Mouse (Mus musculus): ENCODE measurements at regions not wholly inside any gene's neighbourhood (a gene's known extent, or its start where the extent isn't known, plus 50 kb on each side); places are given as distances from the start of the nearest gene placed in this dataset.
A peak's percentile ranks its signal among the peaks of the same experiment; 100 is the strongest.
"Not testable (repeated sequence)": the region's sequence is repeated elsewhere in the genome, so short reads cannot be mapped to it uniquely, and the experiment has no call there.

GRCm38 (mm10) chr2:146722351-146723025 is 133.2 kb upstream of the Kiz start:
- intact Hi-C loops (cut with DNase I), result loop anchor here (5.0 kb wide), 1 partner anchor 115 kb away; no protein-coding TSS in a partner anchor

GRCm38 (mm10) chr2:146723172-146723571 is 132.5 kb upstream of the Kiz start:
- intact Hi-C loops (cut with DNase I), result loop anchor here (5.0 kb wide), 1 partner anchor 114 kb away; no protein-coding TSS in a partner anchor
- DNase-seq, result no peak

More at GRCm38 (mm10) chr2:146722351-146723025, 133.2 kb upstream of the Kiz start:
- peak; percentile 13 for DNase-seq

GRCm38 (mm10) chr2:146723671-146724070 is 132.0 kb upstream of the Kiz start:
- intact Hi-C loops (cut with DNase I), result loop anchor here (5.0 kb wide), 1 partner anchor 114 kb away; no protein-coding TSS in a partner anchor
- no peak for DNase-seq

GRCm38 (mm10) chr2:146724142-146724679 is 131.5 kb upstream of the Kiz start:
- no peak for DNase-seq
- intact Hi-C loops (cut with DNase I), result loop anchor here (5.0 kb wide), 1 partner anchor 113 kb away; no protein-coding TSS in a partner anchor

- intact Hi-C loops (cut with DNase I), result loop anchor here (5.0 kb wide), 1 partner anchor 112 kb away; no protein-coding TSS in a partner anchor
These were observed 130.6 kb upstream of the Kiz start for GRCm38 (mm10) chr2:146724924-146725555.

GRCm38 (mm10) chr2:146728693-146729092 is 127.0 kb upstream of the Kiz start:
- no peak for DNase-seq
- intact Hi-C loops (cut with DNase I), result no loop called here

More at GRCm38 (mm10) chr2:146724924-146725555, 130.6 kb upstream of the Kiz start:
- DNase-seq, result no peak

- peak; percentile 21 for DNase-seq
- intact Hi-C loops (cut with DNase I), result no loop called here
These were observed 124.6 kb upstream of the Kiz start for GRCm38 (mm10) chr2:146731081-146731480.

GRCm38 (mm10) chr2:146732891-146733290 is 122.8 kb upstream of the Kiz start:
- DNase-seq; intact Hi-C loops (cut with DNase I): not testable (repeated sequence)

- no peak for DNase-seq
- intact Hi-C loops (cut with DNase I), result no loop called here
These were observed 111.3 kb upstream of the Kiz start for GRCm38 (mm10) chr2:146744396-146744795.

GRCm38 (mm10) chr2:146745012-146745682 is 110.5 kb upstream of the Kiz start:
- intact Hi-C loops (cut with DNase I), result no loop called here
- DNase-seq, result no peak

GRCm38 (mm10) chr2:146745683-146746047 is 110.0 kb upstream of the Kiz start:
- peak; percentile 52 for DNase-seq
- intact Hi-C loops (cut with DNase I), result no loop called here

- DNase-seq, result no peak
- intact Hi-C loops (cut with DNase I), result no loop called here
These were observed 101.7 kb upstream of the Kiz start for GRCm38 (mm10) chr2:146753988-146754387.

- DNase-seq, result no peak
- intact Hi-C loops (cut with DNase I), result no loop called here
These were observed 92.0 kb upstream of the Kiz start for GRCm38 (mm10) chr2:146763522-146764144.

- DNase-seq, result peak; percentile 8
- intact Hi-C loops (cut with DNase I), result no loop called here
These were observed 91.1 kb upstream of the Kiz start for GRCm38 (mm10) chr2:146764313-146765255.

GRCm38 (mm10) chr2:146774876-146775275 is 80.8 kb upstream of the Kiz start:
- DNase-seq, result no peak
- intact Hi-C loops (cut with DNase I), result no loop called here

GRCm38 (mm10) chr2:146787132-146787810 is 68.4 kb upstream of the Kiz start:
- intact Hi-C loops (cut with DNase I), result no loop called here
- peak; percentile 12 for DNase-seq

- intact Hi-C loops (cut with DNase I), result no loop called here
- DNase-seq, result peak; percentile 8
These were observed 67.7 kb upstream of the Kiz start for GRCm38 (mm10) chr2:146787811-146788455.

- no peak for DNase-seq
- intact Hi-C loops (cut with DNase I), result no loop called here
These were observed 62.7 kb upstream of the Kiz start for GRCm38 (mm10) chr2:146792844-146793420.

All from left cerebral cortex, postnatal 4 days (tissue).